Mouse (Mus musculus) cerebellum, postnatal 4 days (tissue): ENCODE results near the gene Tasp1.
"Not testable (repeated sequence)": the region's sequence is repeated elsewhere in the genome, so short reads cannot be mapped to it uniquely, and the experiment has no call there.

ENCODE experiments used
- DNase-seq, 2 experiments: peaks; one replicate each; pipeline ENCODE4 v3.0.0; 2022; ENCODE audit warnings: low spot score in 2 of 2, mixed read lengths in 1 of 2

Gene Tasp1

GRCm38 (mm10) chr2:140058125-140058524 is 8.5 kb downstream of the Tasp1 start:
- no peak for DNase-seq

GRCm38 (mm10) chr2:140051607-140052126 is 14.9 kb downstream of the Tasp1 start:
- DNase-seq: no peak

GRCm38 (mm10) chr2:140042522-140043131 is 24.0 kb downstream of the Tasp1 start:
- no peak for DNase-seq

- DNase-seq: no peak
Measured at GRCm38 (mm10) chr2:140042081-140042480, 24.5 kb downstream of the Tasp1 start.

GRCm38 (mm10) chr2:140037459-140037858 is 29.1 kb downstream of the Tasp1 start:
- DNase-seq: no peak

- DNase-seq: no peak
Measured at GRCm38 (mm10) chr2:140036854-140037253, 29.8 kb downstream of the Tasp1 start.

GRCm38 (mm10) chr2:140024937-140025336 is 41.7 kb downstream of the Tasp1 start:
- DNase-seq: no peak

GRCm38 (mm10) chr2:140007406-140007805 is 59.2 kb downstream of the Tasp1 start:
- no peak for DNase-seq

- DNase-seq: no peak
Measured at GRCm38 (mm10) chr2:139998170-139998569, 68.4 kb downstream of the Tasp1 start.

- not testable (repeated sequence) for DNase-seq
Measured at GRCm38 (mm10) chr2:139989907-139990306, 76.7 kb downstream of the Tasp1 start.

- no peak for DNase-seq
Measured at GRCm38 (mm10) chr2:139967451-139967850, 99.2 kb downstream of the Tasp1 start.

- DNase-seq: peak in 1 of 2 experiments; percentile 14
Measured at GRCm38 (mm10) chr2:139966288-139966687, 100.3 kb downstream of the Tasp1 start.

GRCm38 (mm10) chr2:139948843-139949242 is 117.8 kb downstream of the Tasp1 start:
- no peak for DNase-seq

- DNase-seq: no peak
Measured at GRCm38 (mm10) chr2:139937581-139937980, 129.0 kb downstream of the Tasp1 start.

GRCm38 (mm10) chr2:139934577-139934976 is 132.0 kb downstream of the Tasp1 start:
- no peak for DNase-seq

- DNase-seq: no peak
Measured at GRCm38 (mm10) chr2:139934033-139934572, 132.5 kb downstream of the Tasp1 start.

GRCm38 (mm10) chr2:139932211-139932610 is 134.4 kb downstream of the Tasp1 start:
- no peak for DNase-seq

- no peak for DNase-seq
Measured at GRCm38 (mm10) chr2:139924937-139925336, 141.7 kb downstream of the Tasp1 start.

- not testable (repeated sequence) for DNase-seq
Measured at GRCm38 (mm10) chr2:139921395-139921794, 145.2 kb downstream of the Tasp1 start.

GRCm38 (mm10) chr2:139919757-139920156 is 146.8 kb downstream of the Tasp1 start:
- no peak for DNase-seq

- no peak for DNase-seq
Measured at GRCm38 (mm10) chr2:139906441-139907157, 160.0 kb downstream of the Tasp1 start.

GRCm38 (mm10) chr2:139891405-139892089 is 175.1 kb downstream of the Tasp1 start:
- no peak for DNase-seq
